Mouse (Mus musculus) G1E (cell line): ENCODE measurements around the gene Adgrl3.

Experiments
- CTCF ChIP-seq: IDR thresholded peaks from 2 replicates; pipeline ENCODE4 v1.5.1; 2012; ENCODE audit warnings: low read depth, low read length, inconsistent platforms, mixed read lengths
- GATA1 ChIP-seq: IDR thresholded peaks from 2 replicates; pipeline ENCODE4 v1.6.1; 2012; ENCODE audit warnings: borderline replicate concordance, low read length, inconsistent platforms, mixed read lengths
- TAL1 ChIP-seq: conservative IDR thresholded peaks from 2 replicates; pipeline ENCODE4 v1.6.1; 2012; ENCODE audit warnings: low read depth, low read length, inconsistent platforms, mixed read lengths

- TF ChIP-seq GATA1 (no peak), CTCF (no peak), TAL1 (no peak)
Measured at GRCm38 (mm10) chr5:81729620-81730019, 709.7 kb downstream of the Adgrl3 start.
